Mouse (Mus musculus) kidney, embryonic 15.5 days (tissue): ENCODE measurements around the gene Ccdc180. TPM values are rescaled to one million over a fixed set of nuclear protein-coding genes. Genes with fewer than 3 reads are reported as not detected.

Source experiments
- ATAC-seq: fragments of 200-750 bp; cut with Nextera tagmentation; replicated peaks from 2 replicates; pipeline ENCODE4 v1.8.0; 2017; ENCODE audit warnings: moderate TSS enrichment; ENCODE audit not compliant: low FRiP score
- H3K27ac ChIP-seq: fragments of 300-500 bp; sonication (generic); 2 replicates; pipeline ENCODE4 v1.5.1; 2015; ENCODE audit warnings: mild to moderate bottlenecking, inconsistent platforms
- H3K27me3 ChIP-seq: fragments of 300-500 bp; sonication (generic); 2 replicates; pipeline ENCODE4 v1.6.1; 2015; ENCODE audit warnings: inconsistent platforms
- H3K36me3 ChIP-seq: fragments of 300-500 bp; sonication (generic); 2 replicates; pipeline ENCODE4 v1.6.1; 2015; ENCODE audit warnings: inconsistent platforms
- H3K4me1 ChIP-seq: fragments of 300-500 bp; sonication (generic); 2 replicates; pipeline ENCODE4 v1.6.1; 2015; ENCODE audit warnings: inconsistent platforms
- H3K4me2 ChIP-seq: fragments of 300-500 bp; sonication (generic); 2 replicates; pipeline ENCODE4 v1.6.1; 2015; ENCODE audit warnings: moderate library complexity, mild to moderate bottlenecking, inconsistent platforms
- H3K4me3 ChIP-seq: fragments of 300-500 bp; sonication (generic); replicated peaks from 2 replicates; pipeline ENCODE4 v1.5.1; 2015; ENCODE audit warnings: mild to moderate bottlenecking, inconsistent platforms
- H3K9ac ChIP-seq: fragments of 300-500 bp; sonication (generic); 2 replicates; pipeline ENCODE4 v1.6.1; 2015; ENCODE audit warnings: mild to moderate bottlenecking, inconsistent platforms
- H3K9me3 ChIP-seq: fragments of 300-500 bp; sonication (generic); replicated peaks from 2 replicates; pipeline ENCODE4 v1.6.1; 2016; ENCODE audit warnings: inconsistent platforms
- WGBS: fragments of 180-500 bp; shearing (Covaris S2); methylation state at CpG from one replicate; pipeline ENCODE4 v1.1.7; 2015; ENCODE audit warnings: mixed read lengths; 5-methylcytosine and 5-hydroxymethylcytosine counted together
- polyA plus RNA-seq: library from polyadenylated mRNA; unstranded; fragments of >200 nt; fragmentation: Nextera tagmentation; extraction: Ambion mirVana; gene quantifications from 2 replicates; pipeline ENCODE4 v1.2.1, GENCODE M21; 2015

The Ccdc180 gene
- polyA plus RNA-seq, 1 experiment from 2014 or later = 0.35 TPM

DNA sequence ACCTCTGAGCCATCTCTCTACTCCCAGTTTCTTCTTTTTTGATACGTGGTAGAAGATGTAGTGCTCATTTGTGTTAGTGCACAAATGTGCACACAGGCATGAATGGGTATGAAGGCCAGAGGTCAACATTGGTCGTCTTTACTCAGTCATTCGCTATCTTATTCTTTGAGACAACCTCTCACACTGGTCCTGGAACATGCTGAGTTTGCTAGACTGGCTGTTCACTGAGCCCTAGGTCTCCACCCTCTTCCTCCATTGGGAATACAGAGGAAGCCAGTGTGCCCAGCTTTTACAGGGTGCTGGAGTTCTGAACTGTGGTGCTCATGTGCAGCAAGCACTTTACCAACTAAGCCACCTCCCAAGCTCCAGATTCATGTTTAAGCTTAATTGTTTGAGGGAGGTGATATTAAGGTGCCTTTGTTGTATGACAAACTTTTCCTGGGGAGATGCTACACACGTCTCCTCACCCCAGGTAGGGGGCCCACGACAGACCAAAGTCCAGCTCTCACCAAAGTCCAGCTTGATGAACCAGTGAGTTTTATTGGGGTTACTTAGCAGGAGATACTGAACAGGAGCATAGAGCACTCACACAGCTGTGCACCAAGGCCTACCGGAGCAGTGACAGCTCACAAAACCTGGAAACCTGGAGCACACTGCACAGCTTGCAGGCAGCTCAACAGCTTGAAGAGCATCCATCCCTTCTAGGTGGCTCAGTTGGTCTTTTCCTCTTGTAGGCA is 87.0 kb downstream of the Ccdc180 start:
- no peak overlapping the region for H3K9ac ChIP-seq
- peaks cover 13% of the 10 kb centered on the region for H3K4me1 ChIP-seq
- H3K4me2 ChIP-seq = no peak overlapping the region
- peaks cover 24% of the 10 kb centered on the region; the same call in 1 of the 2 replicates for H3K27me3 ChIP-seq
- no peak overlapping the region for H3K4me3 ChIP-seq
- no peak overlapping the region for H3K27ac ChIP-seq
- H3K9me3 ChIP-seq = no peaks in the 10 kb centered on the region
- ATAC-seq = no peak
- 86% methylated on average over 6 of the region's 6 CpGs for WGBS
- H3K36me3 ChIP-seq = no peaks in the 10 kb centered on the region

DNA sequence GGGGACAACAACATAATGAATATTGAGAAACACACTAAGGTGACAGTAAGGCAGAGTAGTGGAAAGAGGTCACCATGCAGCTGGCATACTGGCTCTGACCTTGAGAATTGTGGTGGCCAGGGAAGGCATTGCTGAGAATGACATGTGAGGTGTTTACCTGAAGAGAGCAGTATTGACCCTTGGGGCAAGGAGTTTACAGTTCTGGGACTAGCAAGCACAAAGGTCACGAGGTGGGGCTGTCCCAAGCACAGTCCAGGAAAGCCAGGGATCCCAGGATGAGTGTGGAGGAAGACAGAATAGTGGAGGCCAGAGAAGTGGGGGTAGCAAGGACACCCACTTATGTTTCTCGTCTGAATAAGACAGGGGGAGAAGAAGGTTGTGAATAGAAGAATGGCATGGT is 89.8 kb downstream of the Ccdc180 start:
- no peaks in the 10 kb centered on the region for H3K9me3 ChIP-seq
- no peak overlapping the region for H3K4me2 ChIP-seq
- H3K9ac ChIP-seq = no peak overlapping the region
- no peak overlapping the region for H3K4me3 ChIP-seq
- peaks cover 8% of the 10 kb centered on the region; the same call in 1 of the 2 replicates for H3K27me3 ChIP-seq
- H3K4me1 ChIP-seq = no peaks in the 10 kb centered on the region
- 38% methylated on average over 2 of the region's 2 CpGs for WGBS
- no peak for ATAC-seq
- no peak overlapping the region for H3K27ac ChIP-seq
- H3K36me3 ChIP-seq = no peaks in the 10 kb centered on the region

GRCm38 (mm10) chr4:45981054-45981453 is 91.0 kb downstream of the Ccdc180 start:
- Histone ChIP-seq H3K27me3 (peaks cover 8% of the 10 kb centered on the region; the same call in 1 of the 2 replicates), H3K4me3 (no peak overlapping the region), H3K27ac (no peak overlapping the region), H3K36me3 (no peaks in the 10 kb centered on the region), H3K4me2 (no peak overlapping the region), H3K9ac (no peak overlapping the region), H3K4me1 (no peaks in the 10 kb centered on the region), H3K9me3 (no peaks in the 10 kb centered on the region)
- no peak for ATAC-seq

GRCm38 (mm10) chr4:45990427-45991135 is 100.5 kb downstream of the Ccdc180 start:
- Histone ChIP-seq H3K27ac (peak overlapping the region; percentile 9; the same call in 1 of the 2 replicates), H3K4me2 (no peak overlapping the region), H3K36me3 (peaks cover 5% of the 10 kb centered on the region; the same call in 1 of the 2 replicates), H3K9ac (no peak overlapping the region), H3K9me3 (no peaks in the 10 kb centered on the region), H3K4me3 (no peak overlapping the region), H3K27me3 (no peaks in the 10 kb centered on the region), H3K4me1 (peaks cover 5% of the 10 kb centered on the region)
- WGBS = 40% methylated on average over 6 of the region's 6 CpGs
- ATAC-seq = no peak

DNA sequence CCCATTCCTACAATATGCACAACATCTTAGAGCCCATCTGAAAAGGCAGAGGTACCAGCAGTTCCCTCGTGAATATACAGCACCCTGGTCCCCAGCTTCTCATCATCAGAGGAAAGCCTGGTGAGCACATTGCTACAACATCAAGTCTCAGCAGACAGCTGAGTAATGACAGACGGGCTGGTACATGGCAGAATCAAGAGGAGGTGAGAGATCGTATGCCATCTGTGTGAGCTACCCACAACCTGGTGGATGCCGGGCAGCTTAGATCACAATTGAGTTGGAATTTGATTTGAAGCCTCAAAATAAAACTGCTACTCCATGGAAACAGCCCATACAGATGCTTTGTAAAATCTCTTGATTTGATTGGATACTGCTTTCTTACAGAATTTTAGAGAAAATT is 108.4 kb downstream of the Ccdc180 start:
- no peaks in the 10 kb centered on the region for H3K4me1 ChIP-seq
- peaks cover 10% of the 10 kb centered on the region; the same call in 1 of the 2 replicates for H3K36me3 ChIP-seq
- WGBS = 82% methylated on average over 4 of the region's 4 CpGs
- no peak overlapping the region for H3K27ac ChIP-seq
- no peak overlapping the region for H3K9ac ChIP-seq
- H3K27me3 ChIP-seq = no peaks in the 10 kb centered on the region
- H3K9me3 ChIP-seq = no peaks in the 10 kb centered on the region
- H3K4me3 ChIP-seq = no peak overlapping the region
- H3K4me2 ChIP-seq = no peak overlapping the region
- ATAC-seq = no peak

Other genes with a start within 250 kb of the Ccdc180 start
- gene Aldh1b1, start 91.3 kb upstream of the Ccdc180 start, polyA plus RNA-seq = 10.8 and 11.2 TPM in 2 replicates
- gene Igfbpl1, start 63.4 kb upstream of the Ccdc180 start, polyA plus RNA-seq = 0.06 and 0.10 TPM in 2 replicates
- gene Stra6l, start 41.6 kb upstream of the Ccdc180 start, polyA plus RNA-seq = 0.57 and 0.84 TPM in 2 replicates
- 17.7 and 19.3 TPM in 2 replicates for gene Tdrd7, start 75.0 kb downstream of the Ccdc180 start, polyA plus RNA-seq
- 8.2 TPM in 2 replicates for gene Tmod1, start 148.6 kb downstream of the Ccdc180 start, polyA plus RNA-seq
- 85.7 and 88.3 TPM in 2 replicates for gene Ncbp1, start 248.3 kb downstream of the Ccdc180 start, polyA plus RNA-seq
- 53.7 and 55.6 TPM in 2 replicates for gene Tstd2, start 248.4 kb downstream of the Ccdc180 start, polyA plus RNA-seq